In the genomic region with DNA sequence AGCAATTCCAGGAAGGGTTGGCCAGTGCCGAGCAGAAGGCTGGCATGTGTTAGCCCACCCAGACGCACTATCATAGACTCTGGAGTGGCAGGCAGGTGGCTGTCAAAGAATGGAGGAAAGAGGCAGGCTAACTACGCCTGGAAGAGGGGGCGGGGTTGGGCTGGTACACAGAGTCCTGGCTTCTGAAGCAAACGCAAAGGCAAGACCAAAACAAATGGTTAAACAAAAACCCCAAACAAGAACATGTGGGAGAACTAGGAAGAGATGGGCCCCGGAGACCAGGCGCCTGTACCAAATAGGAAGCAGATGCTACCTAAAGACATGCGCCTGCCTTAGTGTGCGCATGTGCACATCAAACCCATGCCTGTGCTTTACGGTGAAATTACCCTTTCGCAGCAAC, we compare ENCODE assay signal across 9 mouse cellular contexts. TPM values are rescaled to one million over a fixed set of nuclear protein-coding genes. Genes with fewer than 3 reads are reported as not detected.
DNase-seq lines count a peak whose midpoint lies in the region; ATAC-seq and TF ChIP-seq lines count a peak whose summit lies in the region.
"Had no signal": no experiment of that assay in that cellular context is flagged by ENCODE, and none has a peak within 500 bp of the region (broad histone marks: within the 10 kb centered on the region; RNA-seq: fewer than 3 reads in every experiment).

No protein-coding gene starts in this region.

- H3K4me3 ChIP-seq in heart, embryonic 14.5 days (ENCODE audit: control insufficient read depth in 1 of 2, insufficient read depth in 1 of 2, low read depth in 1 of 2, low read length in 2 of 2) = no peak overlapping the region
- H3K4me3 ChIP-seq in forebrain, embryonic 14.5 days (ENCODE audit: low read depth, low read length) = peak overlapping the region; percentile 41
- H3K4me3 ChIP-seq in limb, embryonic 14.5 days (replicated peaks; ENCODE audit: low read length) = peak overlapping the region; percentile 48

- TF ChIP-seq CTCF in brain, embryonic 14.5 days (IDR thresholded peaks at IDR 0.05; ENCODE audit: borderline replicate concordance, extremely low read depth, insufficient read depth, insufficient read length) = no peak

- H3K9me3 ChIP-seq in heart, embryonic 14.5 days (ENCODE audit: control insufficient read depth, low read length) = no peaks in the 10 kb centered on the region
- no peaks in the 10 kb centered on the region for H3K9me3 ChIP-seq in forebrain, embryonic 14.5 days (replicated peaks; ENCODE audit: control insufficient read depth, low read length)
- no peaks in the 10 kb centered on the region for H3K9me3 ChIP-seq in limb, embryonic 14.5 days (ENCODE audit: control insufficient read depth, low read length)

- H3K27me3 ChIP-seq in heart, embryonic 14.5 days (ENCODE audit: control insufficient read depth, insufficient read depth, low read length) = no peaks in the 10 kb centered on the region
- H3K27me3 ChIP-seq in forebrain, embryonic 14.5 days (replicated peaks; ENCODE audit: control insufficient read depth, insufficient read depth, low read length) = 0 out of 2 replicates have a peak, but pooled peaks cover 5% of the 10 kb centered on the region
- H3K27me3 ChIP-seq in limb, embryonic 14.5 days (ENCODE audit: control insufficient read depth, insufficient read depth, low read length) = no peaks in the 10 kb centered on the region

- H3K4me1 ChIP-seq in heart, embryonic 14.5 days (ENCODE audit: control insufficient read depth in 2 of 2, insufficient read depth in 2 of 2, low read length in 2 of 2) = peaks cover 9 to 16% of the 10 kb centered on the region in 2 experiments
- peaks cover 8% of the 10 kb centered on the region; the same call in 1 of the 2 replicates for H3K4me1 ChIP-seq in forebrain, embryonic 14.5 days (ENCODE audit: control insufficient read depth, insufficient read depth, low read length)
- peaks cover 26% of the 10 kb centered on the region for H3K4me1 ChIP-seq in limb, embryonic 14.5 days (ENCODE audit: control insufficient read depth, insufficient read depth, low read length)

- H3K27ac ChIP-seq in heart, embryonic 14.5 days (replicated peaks in 1 of 2; ENCODE audit: control insufficient read depth in 1 of 2, insufficient read depth in 1 of 2, low read depth in 2 of 2, low read length in 2 of 2) = no peak overlapping the region
- H3K27ac ChIP-seq in forebrain, embryonic 14.5 days (ENCODE audit: low read depth, low read length) = peak overlapping the region; percentile 34; the same call in 1 of the 2 replicates
- no peak overlapping the region for H3K27ac ChIP-seq in limb, embryonic 14.5 days (replicated peaks; ENCODE audit: low read depth, low read length)

- no peak for DNase-seq in heart, adult 18-20 months
- DNase-seq in brain, embryonic 14.5 days (ENCODE audit: low read depth) = peak; percentile 82
- peak; percentile 62 for DNase-seq in forebrain, embryonic 14.5 days (ENCODE audit: low spot score)
- DNase-seq in limb, embryonic 14.5 days (ENCODE audit: low spot score) = peak; percentile 64
- no peak for DNase-seq in gastrocnemius, postnatal 4 days (ENCODE audit: low spot score in 2 of 2)
- DNase-seq: kidney, adult 9 months had no signal

- H3K4me2 ChIP-seq in heart, embryonic 14.5 days (ENCODE audit: low read length) = peak overlapping the region; percentile 66
- H3K4me2 ChIP-seq in forebrain, embryonic 14.5 days (ENCODE audit: low read length) = peak overlapping the region; percentile 65
- H3K4me2 ChIP-seq in limb, embryonic 14.5 days (replicated peaks; ENCODE audit: low read depth, low read length, severe bottlenecking) = peak overlapping the region; percentile 54

- TF ChIP-seq POLR2A in brain, embryonic 14.5 days (IDR thresholded peaks at IDR 0.05; ENCODE audit: borderline replicate concordance, extremely low read depth, insufficient read depth, insufficient read length, poor library complexity, severe bottlenecking) = no peak
- no peak for TF ChIP-seq POLR2A in limb, embryonic 14.5 days (IDR thresholded peaks at IDR 0.05; ENCODE audit: borderline replicate concordance, extremely low read depth, insufficient read depth, insufficient read length)

- 78% methylated on average over 11 of the region's 11 CpGs for WGBS in heart, embryonic 14.5 days
- WGBS in forebrain, embryonic 14.5 days = 55% methylated on average over 11 of the region's 11 CpGs
- 19% methylated on average over 11 of the region's 11 CpGs for WGBS in limb, embryonic 14.5 days

- H3K36me3 ChIP-seq in heart, embryonic 14.5 days (ENCODE audit: control insufficient read depth, insufficient read depth, low read length) = no peaks in the 10 kb centered on the region
- H3K36me3 ChIP-seq in forebrain, embryonic 14.5 days (ENCODE audit: control insufficient read depth, insufficient read depth, low read length) = no peaks in the 10 kb centered on the region
- H3K36me3 ChIP-seq in limb, embryonic 14.5 days (ENCODE audit: control insufficient read depth, insufficient read depth, low read length) = no peaks in the 10 kb centered on the region

- no peak overlapping the region for H3K9ac ChIP-seq in heart, embryonic 14.5 days (ENCODE audit: low read length)
- H3K9ac ChIP-seq in forebrain, embryonic 14.5 days (ENCODE audit: low read length) = no peak overlapping the region
- peak overlapping the region; percentile 70 for H3K9ac ChIP-seq in limb, embryonic 14.5 days (ENCODE audit: low read depth, low read length, severe bottlenecking)

- no peak for ATAC-seq in heart, embryonic 14.5 days (ENCODE audit: insufficient number of reproducible peaks, insufficient read depth, low FRiP score, low read depth)
- ATAC-seq in forebrain, embryonic 14.5 days = peak; percentile 77
- ATAC-seq in limb, embryonic 14.5 days (ENCODE audit: low FRiP score, low read depth) = 0 out of 2 replicates have a peak, but pooled peaks have one; percentile 21
- no peak for ATAC-seq in activated CD4-positive, CD25-positive, alpha-beta regulatory T cell, adult 4 months
- no peak for ATAC-seq in monocyte, adult 5-6 weeks (replicated peaks; ENCODE audit: insufficient number of reproducible peaks, low FRiP score, low TSS enrichment, poor library complexity, severe bottlenecking)

RNA-seq across cellular contexts. Expression of a gene that starts 2.5 kb away (rescaled TPM):
- 8.2 and 9.2 TPM in 2 replicates for polyA plus RNA-seq in heart, embryonic 14.5 days (2014; fragmentation: Nextera tagmentation; extraction: Ambion mirVana)
- total RNA-seq in heart, adult 18-20 months (2021) = 10 to 100 TPM; 10.8 to 11.0 TPM
- polyA plus RNA-seq in brain, embryonic 14.5 days (2012; rRNA removed) = 8.2 and 8.7 TPM in 2 replicates
- polyA plus RNA-seq in forebrain, embryonic 14.5 days (2014; fragmentation: Nextera tagmentation; extraction: Ambion mirVana) = 12.1 and 12.2 TPM in 2 replicates
- 22.9 and 24.3 TPM in 2 replicates for polyA plus RNA-seq in limb, embryonic 14.5 days (2012; rRNA removed)
- polyA plus RNA-seq in limb, embryonic 14.5 days (2014; fragmentation: Nextera tagmentation; extraction: Ambion mirVana) = 27.0 and 29.6 TPM in 2 replicates
- total RNA-seq in gastrocnemius, postnatal 4 days (2021) = 10 to 100 TPM; 23.9 to 25.8 TPM
- polyA plus RNA-seq in activated CD4-positive, CD25-positive, alpha-beta regulatory T cell, adult 4 months (2017; shearing (Covaris generic)) = 1 to 10 TPM; 2.8 to 3.5 TPM
- 1.4 to 3.1 TPM (median 2.7 TPM) in 3 replicates for total RNA-seq in monocyte, adult 5-6 weeks (2017)

RNA-seq across cellular contexts. Expression of a gene that starts 12.9 kb away (rescaled TPM):
- polyA plus RNA-seq in heart, embryonic 14.5 days (2014; fragmentation: Nextera tagmentation; extraction: Ambion mirVana) = 3.6 TPM in 2 replicates
- 1 to 10 TPM; 5.1 to 5.7 TPM for total RNA-seq in heart, adult 18-20 months (2021)
- 4.1 and 4.3 TPM in 2 replicates for polyA plus RNA-seq in brain, embryonic 14.5 days (2012; rRNA removed)
- polyA plus RNA-seq in forebrain, embryonic 14.5 days (2014; fragmentation: Nextera tagmentation; extraction: Ambion mirVana) = 3.0 and 4.5 TPM in 2 replicates
- 2.4 TPM in 2 replicates for polyA plus RNA-seq in limb, embryonic 14.5 days (2012; rRNA removed)
- 2.3 and 2.9 TPM in 2 replicates for polyA plus RNA-seq in limb, embryonic 14.5 days (2014; fragmentation: Nextera tagmentation; extraction: Ambion mirVana)
- 1 to 10 TPM; 4.2 to 5.0 TPM for total RNA-seq in gastrocnemius, postnatal 4 days (2021)
- polyA plus RNA-seq in activated CD4-positive, CD25-positive, alpha-beta regulatory T cell, adult 4 months (2017; shearing (Covaris generic)) = 1 to 10 TPM; 2.6 to 2.7 TPM
- 3.7 to 7.5 TPM (median 5.2 TPM) in 3 replicates for total RNA-seq in monocyte, adult 5-6 weeks (2017)

Comparison
In these comparisons a context has a peak if more than half of its experiments do, and no peak if none do; other contexts are left out.
1. ATAC-seq: peak in forebrain, embryonic 14.5 days (single experiment) and limb, embryonic 14.5 days (single experiment); none in heart, embryonic 14.5 days (single experiment), activated CD4-positive, CD25-positive, alpha-beta regulatory T cell, adult 4 months (single experiment) and monocyte, adult 5-6 weeks (single experiment).
2. H3K4me3 ChIP-seq: peak in forebrain, embryonic 14.5 days (single experiment) and limb, embryonic 14.5 days (single experiment); none in heart, embryonic 14.5 days (0 of 2).
3. DNase-seq: peak in brain, embryonic 14.5 days (single experiment), forebrain, embryonic 14.5 days (single experiment) and limb, embryonic 14.5 days (single experiment); none in heart, adult 18-20 months (0 of 2) and gastrocnemius, postnatal 4 days (0 of 2).
4. Peak in every context shown above with its lines, with median percentiles within 50 percentile points of each other: H3K4me2 ChIP-seq.